Mouse (Mus musculus): ENCODE measurements around the gene Dnase1l3. TPM values are rescaled to one million over a fixed set of nuclear protein-coding genes. Genes with fewer than 3 reads are reported as not detected.

The Dnase1l3 gene
- polyA plus RNA-seq, 1 experiment from 2014 or later: 0.18 TPM

DNA sequence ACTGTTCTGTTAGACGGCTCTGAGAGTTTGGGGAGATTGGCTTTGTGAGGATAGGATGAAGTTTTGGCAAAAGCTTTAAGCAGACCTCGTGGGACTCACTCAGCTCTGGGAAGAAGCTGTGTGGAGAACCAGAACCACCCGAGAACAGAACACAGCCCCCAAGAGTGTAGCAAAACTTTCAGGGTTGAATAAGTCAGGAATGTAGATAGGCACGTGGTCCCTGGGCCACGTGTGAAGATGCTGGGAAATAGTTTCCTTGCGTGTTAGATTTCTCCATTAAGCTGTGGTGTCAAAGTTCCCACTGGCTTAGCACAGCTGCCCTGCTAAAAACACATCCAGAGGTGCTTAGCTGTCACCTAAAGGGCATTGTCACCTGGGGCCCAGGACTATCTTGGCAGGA, 2.2 kb downstream of the Dnase1l3 start:
- Histone ChIP-seq H3K9me3 (ENCODE audit: control insufficient read depth, low read length) (no peaks in the 10 kb centered on the region), H3K27ac (ENCODE audit: low read length) (no peak overlapping the region), H3K36me3 (ENCODE audit: control insufficient read depth, insufficient read depth, low read length) (no peaks in the 10 kb centered on the region), H3K4me1 (replicated peaks; ENCODE audit: control insufficient read depth, insufficient read depth, low read length) (0 out of 2 replicates have a peak, but pooled peaks cover 2% of the 10 kb centered on the region), H3K4me3 (ENCODE audit: low read length) (no peak overlapping the region), H3K9ac (ENCODE audit: low read length) (no peak overlapping the region), H3K4me2 (ENCODE audit: low read depth, low read length) (no peak overlapping the region), H3K27me3 (ENCODE audit: control insufficient read depth, insufficient read depth, low read depth, low read length) (no peaks in the 10 kb centered on the region)
- no peak for ATAC-seq (ENCODE audit: low read depth)
- 38% methylated on average over 6 of the region's 6 CpGs for WGBS

DNA sequence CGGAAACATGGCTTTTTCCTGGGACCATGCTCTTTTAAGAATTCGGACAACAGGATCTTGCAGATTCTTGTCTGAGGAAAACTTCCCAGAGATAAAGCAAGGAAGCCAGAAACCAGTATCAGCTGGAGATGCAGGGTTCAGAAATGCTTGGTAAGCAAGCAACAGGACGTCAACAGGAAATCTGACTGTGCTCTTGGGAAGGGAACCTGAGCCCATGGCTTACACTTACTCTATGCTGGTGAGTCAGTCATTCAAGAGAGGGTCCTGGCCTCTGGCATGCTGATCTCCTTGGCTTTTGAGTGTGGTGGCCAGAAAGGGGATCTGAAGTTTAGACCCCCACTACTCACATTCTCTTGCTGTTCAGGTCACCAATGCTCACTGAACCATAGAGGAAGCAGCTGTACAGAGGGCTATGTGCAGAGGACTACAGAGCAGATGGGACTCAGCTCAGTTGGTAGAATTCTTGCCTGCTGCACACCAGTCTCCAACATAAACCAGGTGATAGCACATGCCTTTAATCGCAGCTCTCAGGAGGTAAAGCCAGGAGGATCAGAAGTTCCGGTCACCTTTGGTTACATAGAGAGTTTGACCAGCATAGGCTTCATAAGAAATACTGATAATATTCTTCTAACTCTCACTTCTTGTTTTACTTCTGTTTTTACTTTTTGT, 3.1 kb downstream of the Dnase1l3 start:
- no peak overlapping the region for H3K4me2 ChIP-seq (ENCODE audit: low read depth, low read length)
- H3K27me3 ChIP-seq (ENCODE audit: control insufficient read depth, insufficient read depth, low read depth, low read length): no peaks in the 10 kb centered on the region
- H3K4me3 ChIP-seq (ENCODE audit: low read length): no peak overlapping the region
- 78% methylated on average over 5 of the region's 5 CpGs for WGBS
- H3K9me3 ChIP-seq (ENCODE audit: control insufficient read depth, low read length): no peaks in the 10 kb centered on the region
- H3K36me3 ChIP-seq (ENCODE audit: control insufficient read depth, insufficient read depth, low read length): no peaks in the 10 kb centered on the region
- H3K27ac ChIP-seq (ENCODE audit: low read length): no peak overlapping the region
- ATAC-seq (ENCODE audit: low read depth): no peak
- no peak overlapping the region for H3K9ac ChIP-seq (ENCODE audit: low read length)
- no peaks in the 10 kb centered on the region for H3K4me1 ChIP-seq (replicated peaks; ENCODE audit: control insufficient read depth, insufficient read depth, low read length)

DNA sequence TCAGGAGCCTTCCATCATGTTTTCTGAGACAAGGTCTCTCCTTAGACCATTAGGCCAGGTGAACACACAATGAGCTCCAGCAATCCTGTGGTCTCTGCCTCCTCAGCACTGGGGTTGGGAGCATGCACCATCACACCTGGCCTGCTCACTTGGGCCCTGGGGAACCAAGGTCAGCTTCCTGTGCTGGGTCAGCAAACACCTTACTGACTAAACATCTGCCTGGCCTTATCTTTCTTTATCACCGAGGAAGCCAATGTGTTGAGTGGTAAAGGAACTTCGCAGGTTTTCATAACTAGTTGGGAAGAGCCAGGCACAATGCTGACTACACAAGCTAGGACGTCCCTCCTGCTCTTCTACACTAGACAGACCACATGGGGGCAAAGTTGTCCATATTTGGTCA, 4.4 kb downstream of the Dnase1l3 start:
- Histone ChIP-seq H3K4me3 (ENCODE audit: low read length) (no peak overlapping the region), H3K4me1 (replicated peaks; ENCODE audit: control insufficient read depth, insufficient read depth, low read length) (no peaks in the 10 kb centered on the region), H3K9me3 (ENCODE audit: control insufficient read depth, low read length) (no peaks in the 10 kb centered on the region), H3K9ac (ENCODE audit: low read length) (no peak overlapping the region), H3K27me3 (ENCODE audit: control insufficient read depth, insufficient read depth, low read depth, low read length) (no peaks in the 10 kb centered on the region), H3K27ac (ENCODE audit: low read length) (no peak overlapping the region), H3K4me2 (ENCODE audit: low read depth, low read length) (no peak overlapping the region), H3K36me3 (ENCODE audit: control insufficient read depth, insufficient read depth, low read length) (no peaks in the 10 kb centered on the region)
- no peak for ATAC-seq (ENCODE audit: low read depth)
- 47% methylated on average over 3 of the region's 3 CpGs for WGBS

DNA sequence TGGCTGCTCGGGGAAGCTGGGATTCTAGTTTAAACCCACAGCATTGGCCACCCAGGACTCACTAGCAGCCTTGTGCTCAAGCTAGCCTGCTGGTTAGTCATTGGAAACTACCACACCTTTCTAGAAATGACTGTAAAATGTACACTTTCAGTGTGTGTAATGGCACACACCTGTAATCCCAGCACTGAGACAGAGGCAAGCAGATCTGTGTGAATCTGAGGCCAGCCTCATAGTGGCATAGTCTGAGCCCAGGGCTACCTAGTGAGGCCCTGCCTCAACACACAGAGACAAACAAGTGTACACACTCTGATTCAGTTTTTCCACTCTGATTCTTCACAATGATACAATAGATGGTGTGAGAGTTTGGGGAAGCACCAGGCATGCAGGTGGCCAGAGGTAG, 5.0 kb downstream of the Dnase1l3 start:
- 71% methylated on average over 1 of the region's 1 CpGs for WGBS
- H3K4me1 ChIP-seq (replicated peaks; ENCODE audit: control insufficient read depth, insufficient read depth, low read length): no peaks in the 10 kb centered on the region
- no peak overlapping the region for H3K4me3 ChIP-seq (ENCODE audit: low read length)
- H3K27me3 ChIP-seq (ENCODE audit: control insufficient read depth, insufficient read depth, low read depth, low read length): no peaks in the 10 kb centered on the region
- no peak overlapping the region for H3K27ac ChIP-seq (ENCODE audit: low read length)
- H3K36me3 ChIP-seq (ENCODE audit: control insufficient read depth, insufficient read depth, low read length): no peaks in the 10 kb centered on the region
- no peak overlapping the region for H3K4me2 ChIP-seq (ENCODE audit: low read depth, low read length)
- ATAC-seq (ENCODE audit: low read depth): no peak
- H3K9me3 ChIP-seq (ENCODE audit: control insufficient read depth, low read length): no peaks in the 10 kb centered on the region
- no peak overlapping the region for H3K9ac ChIP-seq (ENCODE audit: low read length)

DNA sequence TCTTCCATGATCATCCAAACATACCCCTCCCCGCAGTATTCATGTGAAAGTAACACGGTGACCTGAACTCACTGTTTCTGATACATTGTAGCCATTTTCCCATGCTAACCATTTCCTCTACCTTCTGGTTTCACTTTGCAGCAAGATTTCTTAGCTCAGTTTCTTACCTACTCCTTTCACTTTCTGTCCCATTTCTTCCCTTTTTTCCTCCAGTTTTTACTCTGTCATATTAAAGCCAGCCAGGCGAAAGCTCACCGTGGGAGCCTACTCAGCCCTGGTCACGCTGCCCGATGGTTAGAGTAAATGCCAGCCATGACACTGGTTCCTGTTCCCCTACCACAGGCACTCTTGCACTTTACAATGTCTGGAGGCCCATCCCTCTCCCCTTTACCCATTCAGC, 7.5 kb downstream of the Dnase1l3 start:
- H3K4me2 ChIP-seq (ENCODE audit: low read depth, low read length): no peak overlapping the region
- no peak overlapping the region for H3K27ac ChIP-seq (ENCODE audit: low read length)
- no peak overlapping the region for H3K9ac ChIP-seq (ENCODE audit: low read length)
- ATAC-seq (ENCODE audit: low read depth): no peak
- H3K27me3 ChIP-seq (ENCODE audit: control insufficient read depth, insufficient read depth, low read depth, low read length): no peaks in the 10 kb centered on the region
- H3K4me3 ChIP-seq (ENCODE audit: low read length): no peak overlapping the region
- no peaks in the 10 kb centered on the region for H3K36me3 ChIP-seq (ENCODE audit: control insufficient read depth, insufficient read depth, low read length)
- no peaks in the 10 kb centered on the region for H3K9me3 ChIP-seq (ENCODE audit: control insufficient read depth, low read length)
- no peaks in the 10 kb centered on the region for H3K4me1 ChIP-seq (replicated peaks; ENCODE audit: control insufficient read depth, insufficient read depth, low read length)
- WGBS: 92% methylated on average over 6 of the region's 6 CpGs

DNA sequence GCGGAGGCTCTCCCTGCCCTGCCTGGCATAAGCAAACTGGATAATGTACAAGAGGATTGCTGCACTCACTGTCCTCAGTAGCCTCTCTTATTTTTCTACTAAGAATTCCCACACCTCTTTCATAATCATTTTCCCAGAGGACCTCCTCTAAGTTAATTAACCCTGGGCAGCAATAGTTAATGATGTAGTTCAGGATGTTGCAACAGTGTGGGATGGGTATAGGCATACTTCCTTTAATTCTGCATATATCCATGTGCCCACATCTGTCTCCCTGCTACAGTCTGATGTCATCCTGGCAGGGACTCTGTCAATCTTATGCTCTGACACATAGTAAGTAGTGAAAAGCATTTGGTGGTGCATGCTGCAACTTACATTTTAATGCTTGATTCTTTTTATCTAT, 13.1 kb downstream of the Dnase1l3 start:
- Histone ChIP-seq H3K4me2 (ENCODE audit: low read depth, low read length) (no peak overlapping the region), H3K4me1 (replicated peaks; ENCODE audit: control insufficient read depth, insufficient read depth, low read length) (no peaks in the 10 kb centered on the region), H3K4me3 (ENCODE audit: low read length) (no peak overlapping the region), H3K36me3 (ENCODE audit: control insufficient read depth, insufficient read depth, low read length) (no peaks in the 10 kb centered on the region), H3K27ac (ENCODE audit: low read length) (no peak overlapping the region), H3K9me3 (ENCODE audit: control insufficient read depth, low read length) (no peaks in the 10 kb centered on the region), H3K27me3 (ENCODE audit: control insufficient read depth, insufficient read depth, low read depth, low read length) (no peaks in the 10 kb centered on the region), H3K9ac (ENCODE audit: low read length) (no peak overlapping the region)
- no peak for ATAC-seq (ENCODE audit: low read depth)
- WGBS: 92% methylated on average over 1 of the region's 1 CpGs

DNA sequence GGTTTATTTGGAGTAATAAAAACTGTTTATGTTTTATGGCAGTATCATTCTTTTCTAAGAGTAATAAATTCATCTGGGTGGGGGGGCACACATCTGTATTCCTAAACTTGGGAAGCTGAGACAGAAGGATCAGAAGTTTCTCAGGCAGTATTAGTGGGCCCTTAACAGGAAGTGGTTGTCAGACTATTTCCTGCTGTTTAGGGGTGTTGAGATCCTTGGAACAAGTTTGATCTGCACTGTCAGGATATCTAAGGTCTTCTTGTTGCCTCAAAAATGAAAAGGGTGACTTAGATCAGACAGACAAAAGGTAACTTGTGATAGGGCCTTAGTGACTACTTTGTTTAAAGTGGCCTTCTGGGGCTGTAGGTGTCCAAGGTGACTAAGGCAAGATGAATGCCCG, 16.2 kb downstream of the Dnase1l3 start:
- Histone ChIP-seq H3K36me3 (ENCODE audit: control insufficient read depth, insufficient read depth, low read length) (no peaks in the 10 kb centered on the region), H3K4me3 (ENCODE audit: low read length) (no peak overlapping the region), H3K9ac (ENCODE audit: low read length) (no peak overlapping the region), H3K9me3 (ENCODE audit: control insufficient read depth, low read length) (no peaks in the 10 kb centered on the region), H3K4me1 (replicated peaks; ENCODE audit: control insufficient read depth, insufficient read depth, low read length) (no peaks in the 10 kb centered on the region), H3K27ac (ENCODE audit: low read length) (no peak overlapping the region), H3K27me3 (ENCODE audit: control insufficient read depth, insufficient read depth, low read depth, low read length) (no peaks in the 10 kb centered on the region), H3K4me2 (ENCODE audit: low read depth, low read length) (no peak overlapping the region)
- no peak for ATAC-seq (ENCODE audit: low read depth)
- 68% methylated on average over 1 of the region's 1 CpGs for whole genome bisulfite sequencing

DNA sequence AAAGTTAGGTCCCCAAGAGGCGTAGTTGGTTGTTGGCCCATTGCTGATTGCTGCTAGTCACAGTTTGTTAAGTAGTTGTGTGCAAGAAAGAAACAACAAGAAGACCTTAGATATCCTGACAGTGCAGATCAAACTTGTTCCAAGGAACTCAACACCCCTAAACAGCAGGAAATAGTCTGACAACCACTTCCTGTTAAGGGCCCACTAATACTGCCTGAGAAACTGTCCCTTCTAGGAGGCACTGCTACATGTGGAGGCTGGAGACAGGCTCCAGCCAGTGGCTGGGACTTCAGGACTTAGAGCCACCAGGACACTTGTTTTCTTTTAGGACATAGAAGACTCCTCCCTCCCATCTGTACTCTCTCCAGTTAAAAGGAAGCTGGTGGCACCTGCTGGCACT, 16.9 kb downstream of the Dnase1l3 start:
- Histone ChIP-seq H3K4me1 (replicated peaks; ENCODE audit: control insufficient read depth, insufficient read depth, low read length) (no peaks in the 10 kb centered on the region), H3K27ac (ENCODE audit: low read length) (no peak overlapping the region), H3K4me2 (ENCODE audit: low read depth, low read length) (no peak overlapping the region), H3K36me3 (ENCODE audit: control insufficient read depth, insufficient read depth, low read length) (no peaks in the 10 kb centered on the region), H3K4me3 (ENCODE audit: low read length) (no peak overlapping the region), H3K9me3 (ENCODE audit: control insufficient read depth, low read length) (no peaks in the 10 kb centered on the region), H3K9ac (ENCODE audit: low read length) (no peak overlapping the region), H3K27me3 (ENCODE audit: control insufficient read depth, insufficient read depth, low read depth, low read length) (no peaks in the 10 kb centered on the region)
- 93% methylated on average over 1 of the region's 1 CpGs for WGBS
- no peak for ATAC-seq (ENCODE audit: low read depth)

DNA sequence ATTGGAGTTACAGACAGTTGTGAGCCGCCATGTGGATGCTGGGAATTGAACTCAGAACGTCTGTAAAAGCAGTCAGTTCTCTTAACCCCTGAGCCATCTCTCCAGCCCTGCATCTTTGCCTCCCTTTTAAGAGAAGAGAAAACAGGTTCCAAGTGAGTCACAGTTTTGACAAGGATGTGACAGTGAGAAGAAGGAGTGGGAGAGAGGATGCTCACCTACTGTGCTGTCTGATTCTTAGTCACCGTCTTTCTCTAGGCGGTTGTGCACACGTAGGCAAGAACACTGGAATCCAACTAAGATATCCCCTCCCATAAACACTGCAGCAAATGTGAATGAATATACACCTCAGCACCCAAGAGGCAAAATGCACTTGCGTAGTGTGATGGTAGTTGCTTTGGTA, 19.2 kb downstream of the Dnase1l3 start:
- no peak for ATAC-seq (ENCODE audit: low read depth)
- H3K9ac ChIP-seq (ENCODE audit: low read length): no peak overlapping the region
- H3K27me3 ChIP-seq (ENCODE audit: control insufficient read depth, insufficient read depth, low read depth, low read length): no peaks in the 10 kb centered on the region
- H3K36me3 ChIP-seq (ENCODE audit: control insufficient read depth, insufficient read depth, low read length): no peaks in the 10 kb centered on the region
- no peak overlapping the region for H3K4me2 ChIP-seq (ENCODE audit: low read depth, low read length)
- WGBS: 72% methylated on average over 6 of the region's 6 CpGs
- no peak overlapping the region for H3K4me3 ChIP-seq (ENCODE audit: low read length)
- H3K9me3 ChIP-seq (ENCODE audit: control insufficient read depth, low read length): no peaks in the 10 kb centered on the region
- H3K4me1 ChIP-seq (replicated peaks; ENCODE audit: control insufficient read depth, insufficient read depth, low read length): peaks cover 4% of the 10 kb centered on the region; the same call in 1 of the 2 replicates
- H3K27ac ChIP-seq (ENCODE audit: low read length): no peak overlapping the region

DNA sequence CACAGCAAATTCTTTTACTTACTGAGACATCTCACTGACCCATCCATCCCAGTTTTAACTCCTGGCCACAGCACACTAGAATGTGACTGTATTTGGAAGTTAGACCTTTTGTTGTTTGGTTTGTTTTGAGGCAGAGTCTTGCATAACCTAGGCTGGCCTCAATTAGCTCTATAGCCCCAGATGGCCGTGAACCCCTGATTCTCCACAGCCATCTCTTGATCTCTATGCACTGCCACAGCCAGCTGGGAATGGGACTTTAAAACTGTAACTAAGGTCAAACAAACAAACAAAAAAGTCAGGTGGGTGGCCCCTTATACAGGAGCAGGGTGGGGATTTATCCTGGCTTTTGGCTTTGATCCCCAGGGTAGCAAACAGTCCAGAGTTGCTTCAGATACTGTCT, 19.7 kb downstream of the Dnase1l3 start:
- no peak for ATAC-seq (ENCODE audit: low read depth)
- H3K27ac ChIP-seq (ENCODE audit: low read length): no peak overlapping the region
- peaks cover 4% of the 10 kb centered on the region; the same call in 1 of the 2 replicates for H3K4me1 ChIP-seq (replicated peaks; ENCODE audit: control insufficient read depth, insufficient read depth, low read length)
- WGBS: 88% methylated on average over 1 of the region's 1 CpGs
- H3K4me2 ChIP-seq (ENCODE audit: low read depth, low read length): no peak overlapping the region
- no peak overlapping the region for H3K4me3 ChIP-seq (ENCODE audit: low read length)
- H3K9ac ChIP-seq (ENCODE audit: low read length): no peak overlapping the region
- no peaks in the 10 kb centered on the region for H3K9me3 ChIP-seq (ENCODE audit: control insufficient read depth, low read length)
- no peaks in the 10 kb centered on the region for H3K27me3 ChIP-seq (ENCODE audit: control insufficient read depth, insufficient read depth, low read depth, low read length)
- H3K36me3 ChIP-seq (ENCODE audit: control insufficient read depth, insufficient read depth, low read length): no peaks in the 10 kb centered on the region

All from lung, embryonic 16.5 days (tissue).